Mouse (Mus musculus): ENCODE results near the gene Tab1. TPM values are rescaled to one million over a fixed set of nuclear protein-coding genes. Genes with fewer than 3 reads are reported as not detected.

Tab1 gene
- total and polyA plus RNA-seq, 2 experiments from 2014 or later, result 29.1 to 37.3 TPM

- Histone ChIP-seq H3K4me1 (ENCODE audit: control insufficient read depth, insufficient read depth) (no peaks in the 10 kb centered on the region), H3K9me3 (replicated peaks; ENCODE audit: control insufficient read depth, low read length) (no peaks in the 10 kb centered on the region), H3K4me3 (ENCODE audit: low read depth, low read length) (no peak overlapping the region), H3K4me2 (ENCODE audit: low read depth, low read length) (no peak overlapping the region), H3K27ac (ENCODE audit: low read depth) (no peak overlapping the region), H3K27me3 (ENCODE audit: control insufficient read depth, insufficient read depth, low read length) (no peaks in the 10 kb centered on the region), H3K9ac (replicated peaks; ENCODE audit: low read depth, low read length) (no peak overlapping the region), H3K36me3 (replicated peaks; ENCODE audit: control insufficient read depth, insufficient read depth, low read length) (no peaks in the 10 kb centered on the region)
- ATAC-seq (ENCODE audit: insufficient read depth, low read depth) (no peak), DNase-seq (ENCODE audit: low spot score) (no peak)
- 21% methylated on average over 4 of the region's 4 CpGs for WGBS
- TF ChIP-seq CTCF (IDR thresholded peaks at IDR 0.05; ENCODE audit: low read depth), result no peak
- no peak for TF ChIP-seq EP300 (IDR thresholded peaks at IDR 0.05; ENCODE audit: low read depth)
Measured at GRCm38 (mm10) chr15:80203406-80203805, 70.5 kb downstream of the Tab1 start.

DNA sequence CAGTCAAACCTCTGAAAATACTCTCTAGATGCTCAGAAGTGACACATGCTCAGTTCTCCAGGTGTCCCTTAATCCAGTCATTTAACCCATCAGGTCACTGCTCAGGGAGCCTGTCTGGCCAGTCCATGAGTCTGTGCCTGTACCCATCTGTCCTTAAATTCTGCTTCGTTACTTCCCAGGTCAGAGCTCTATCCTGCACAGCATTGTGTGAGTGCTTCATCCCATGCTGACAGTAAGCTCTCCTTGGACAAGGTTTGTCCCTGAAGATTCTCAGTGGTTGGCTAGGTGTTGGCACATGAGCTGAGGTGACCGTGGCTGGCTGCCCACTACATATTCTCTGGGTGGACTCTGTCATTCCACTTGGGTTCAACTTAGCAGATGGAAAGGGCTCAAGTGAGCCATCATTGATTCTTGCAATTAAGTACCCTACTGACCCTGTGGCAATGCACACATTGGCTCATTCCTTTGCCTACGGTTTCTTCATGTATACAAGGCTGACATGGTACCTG is 73.2 kb downstream of the Tab1 start:
- 80% methylated on average over 3 of the region's 3 CpGs for WGBS
- TF ChIP-seq CTCF (IDR thresholded peaks at IDR 0.05; ENCODE audit: low read depth) (no peak), EP300 (IDR thresholded peaks at IDR 0.05; ENCODE audit: low read depth) (no peak)
- no peaks in the 10 kb centered on the region for H3K4me1 ChIP-seq (ENCODE audit: control insufficient read depth, insufficient read depth)
- DNase-seq (ENCODE audit: low spot score) (no peak), ATAC-seq (ENCODE audit: insufficient read depth, low read depth) (no peak)
- H3K27ac ChIP-seq (ENCODE audit: low read depth), result no peak overlapping the region
- no peak overlapping the region for H3K4me3 ChIP-seq (ENCODE audit: low read depth, low read length)
- H3K27me3 ChIP-seq (ENCODE audit: control insufficient read depth, insufficient read depth, low read length), result no peaks in the 10 kb centered on the region
- no peaks in the 10 kb centered on the region for H3K36me3 ChIP-seq (replicated peaks; ENCODE audit: control insufficient read depth, insufficient read depth, low read length)
- H3K4me2 ChIP-seq (ENCODE audit: low read depth, low read length), result no peak overlapping the region
- no peak overlapping the region for H3K9ac ChIP-seq (replicated peaks; ENCODE audit: low read depth, low read length)
- no peaks in the 10 kb centered on the region for H3K9me3 ChIP-seq (replicated peaks; ENCODE audit: control insufficient read depth, low read length)

DNA sequence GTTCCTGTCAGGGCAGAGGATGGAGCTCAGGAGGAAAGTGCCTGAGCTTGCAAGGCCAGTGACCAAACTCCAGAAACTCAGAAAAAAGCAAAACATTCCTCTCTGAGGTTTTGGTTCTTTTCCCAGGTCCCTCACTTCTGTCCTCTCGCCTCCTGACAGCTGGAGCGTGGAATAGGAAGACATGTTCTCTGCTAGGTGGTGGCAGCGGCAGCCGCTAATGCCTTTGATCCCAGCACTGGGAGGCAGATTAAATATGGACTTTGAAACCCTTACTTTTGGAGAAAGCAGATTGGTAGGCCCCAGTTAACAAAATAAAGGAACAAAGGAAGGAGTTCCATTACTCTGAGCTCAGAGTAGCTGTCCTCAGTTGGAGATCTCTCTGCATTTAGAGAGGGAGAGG is 75.5 kb downstream of the Tab1 start:
- H3K27me3 ChIP-seq (ENCODE audit: control insufficient read depth, insufficient read depth, low read length), result no peaks in the 10 kb centered on the region
- H3K27ac ChIP-seq (ENCODE audit: low read depth), result no peak overlapping the region
- no peak for ATAC-seq (ENCODE audit: insufficient read depth, low read depth)
- TF ChIP-seq EP300 (IDR thresholded peaks at IDR 0.05; ENCODE audit: low read depth) (no peak), CTCF (IDR thresholded peaks at IDR 0.05; ENCODE audit: low read depth) (no peak)
- no peaks in the 10 kb centered on the region for H3K4me1 ChIP-seq (ENCODE audit: control insufficient read depth, insufficient read depth)
- H3K9me3 ChIP-seq (replicated peaks; ENCODE audit: control insufficient read depth, low read length), result no peaks in the 10 kb centered on the region
- H3K9ac ChIP-seq (replicated peaks; ENCODE audit: low read depth, low read length), result no peak overlapping the region
- 54% methylated on average over 4 of the region's 4 CpGs for WGBS
- H3K4me2 ChIP-seq (ENCODE audit: low read depth, low read length), result no peak overlapping the region
- H3K36me3 ChIP-seq (replicated peaks; ENCODE audit: control insufficient read depth, insufficient read depth, low read length), result no peaks in the 10 kb centered on the region
- no peak for DNase-seq (ENCODE audit: low spot score)
- H3K4me3 ChIP-seq (ENCODE audit: low read depth, low read length), result no peak overlapping the region

Other genes with a start within 250 kb of the Tab1 start
- gene Apobec3, start 241.5 kb upstream of the Tab1 start, total RNA-seq (2014; rRNA removed; ENCODE audit: low replicate concordance), result 2.3 and 5.1 TPM in 2 replicates
- 6.3 and 6.6 TPM in 2 replicates for gene Apobec3, start 241.5 kb upstream of the Tab1 start, polyA plus RNA-seq (2015; fragmentation: Nextera tagmentation; extraction: Ambion mirVana)
- 0.50 and 2.1 TPM in 2 replicates for gene Cbx7, start 162.0 kb upstream of the Tab1 start, total RNA-seq (2014; rRNA removed; ENCODE audit: low replicate concordance)
- 0.82 and 1.0 TPM in 2 replicates for gene Cbx7, start 162.0 kb upstream of the Tab1 start, polyA plus RNA-seq (2015; fragmentation: Nextera tagmentation; extraction: Ambion mirVana)
- gene Pdgfb, start 118.2 kb upstream of the Tab1 start, total RNA-seq (2014; rRNA removed; ENCODE audit: low replicate concordance), result 32.2 and 33.7 TPM in 2 replicates
- gene Pdgfb, start 118.2 kb upstream of the Tab1 start, polyA plus RNA-seq (2015; fragmentation: Nextera tagmentation; extraction: Ambion mirVana), result 3.3 and 3.5 TPM in 2 replicates
- gene Syngr1, start 41.8 kb upstream of the Tab1 start, total RNA-seq (2014; rRNA removed; ENCODE audit: low replicate concordance), result 104 and 144 TPM in 2 replicates
- 140 and 150 TPM in 2 replicates for gene Syngr1, start 41.8 kb upstream of the Tab1 start, polyA plus RNA-seq (2015; fragmentation: Nextera tagmentation; extraction: Ambion mirVana)
- 763 and 766 TPM in 2 replicates for gene Rpl3, start 41.3 kb upstream of the Tab1 start, total RNA-seq (2014; rRNA removed; ENCODE audit: low replicate concordance)
- gene Rpl3, start 41.3 kb upstream of the Tab1 start, polyA plus RNA-seq (2015; fragmentation: Nextera tagmentation; extraction: Ambion mirVana), result 480 and 487 TPM in 2 replicates
- gene Mgat3, start 40.6 kb downstream of the Tab1 start, total RNA-seq (2014; rRNA removed; ENCODE audit: low replicate concordance), result 0.89 and 1.9 TPM in 2 replicates
- gene Mgat3, start 40.6 kb downstream of the Tab1 start, polyA plus RNA-seq (2015; fragmentation: Nextera tagmentation; extraction: Ambion mirVana), result 0.23 and 0.47 TPM in 2 replicates
- gene Mief1, start 100.9 kb downstream of the Tab1 start, total RNA-seq (2014; rRNA removed; ENCODE audit: low replicate concordance), result 34.5 and 39.8 TPM in 2 replicates
- gene Mief1, start 100.9 kb downstream of the Tab1 start, polyA plus RNA-seq (2015; fragmentation: Nextera tagmentation; extraction: Ambion mirVana), result 17.0 and 17.8 TPM in 2 replicates
- not detected in 2 replicates for gene AC140267.1, start 102.7 kb downstream of the Tab1 start, total RNA-seq (2014; rRNA removed; ENCODE audit: low replicate concordance)
- not detected in 2 replicates for gene AC140267.1, start 102.7 kb downstream of the Tab1 start, polyA plus RNA-seq (2015; fragmentation: Nextera tagmentation; extraction: Ambion mirVana)
- 122 and 128 TPM in 2 replicates for gene Atf4, start 122.1 kb downstream of the Tab1 start, total RNA-seq (2014; rRNA removed; ENCODE audit: low replicate concordance)
- gene Atf4, start 122.1 kb downstream of the Tab1 start, polyA plus RNA-seq (2015; fragmentation: Nextera tagmentation; extraction: Ambion mirVana), result 63.5 and 65.0 TPM in 2 replicates
- 13.7 and 21.6 TPM in 2 replicates for gene Rps19bp1, start 131.2 kb downstream of the Tab1 start, total RNA-seq (2014; rRNA removed; ENCODE audit: low replicate concordance)
- 34.7 and 35.8 TPM in 2 replicates for gene Rps19bp1, start 131.2 kb downstream of the Tab1 start, polyA plus RNA-seq (2015; fragmentation: Nextera tagmentation; extraction: Ambion mirVana)
- gene Cacna1i, start 154.1 kb downstream of the Tab1 start, total RNA-seq (2014; rRNA removed; ENCODE audit: low replicate concordance), result not detected in 2 replicates
- gene Cacna1i, start 154.1 kb downstream of the Tab1 start, polyA plus RNA-seq (2015; fragmentation: Nextera tagmentation; extraction: Ambion mirVana), result not detected in 2 replicates